Mouse (Mus musculus): ENCODE results near the gene Carnmt1. TPM values are rescaled to one million over a fixed set of nuclear protein-coding genes. Genes with fewer than 3 reads are reported as not detected.

The Carnmt1 gene
- total and polyA plus RNA-seq, 3 experiments: 13.0 to 36.4 (median 32.8) TPM

- under 1% methylated on average over 51 of the region's 51 CpGs for WGBS
- intact Hi-C loops (cut with DNase I): loop anchor here (1.0 to 5.0 kb wide), 3 partner anchors 15 to 81 kb away; partner anchors contain the start of genes Carnmt1 and D030056L22Rik
Measured at GRCm38 (mm10) chr19:18631644-18632219, 38.8 kb upstream of the Carnmt1 start, which contains the start of the genes Ostf1 and Nmrk1. TSS of gene Ostf1 (minus strand) at chr19:18631823. TSS of gene Nmrk1 (plus strand) at chr19:18631950.

GRCm38 (mm10) chr19:18632231-18633185 lies 38.1 kb upstream of the Carnmt1 start:
- H3K4me1 ChIP-seq (ENCODE audit: control insufficient read depth, insufficient read depth, low read length): peaks cover 6% of the 10 kb centered on the region
- intact Hi-C loops (cut with DNase I): loop anchor here (5.0 kb wide), 1 partner anchor 80 kb away; the partner anchor contains the start of gene D030056L22Rik
- H3K79me2 ChIP-seq (replicated peaks; ENCODE audit: control insufficient read depth, insufficient read depth, low read length): peaks cover 2% of the 10 kb centered on the region
- H3K36me3 ChIP-seq (ENCODE audit: control insufficient read depth, insufficient read depth, low read length): peaks cover 9% of the 10 kb centered on the region
- 66% methylated on average over 13 of the region's 13 CpGs for WGBS
- DNase-seq: no peak
- H3K27ac ChIP-seq: peak overlapping the region; percentile 50
- peak overlapping the region; percentile 67 for H3K4me3 ChIP-seq
- peak overlapping the region; percentile 81 for H3K9ac ChIP-seq (ENCODE audit: low read depth, low read length)
- no peaks in the 10 kb centered on the region for H3K27me3 ChIP-seq (ENCODE audit: control insufficient read depth, insufficient read depth, low read length)
- no peak for TF ChIP-seq CTCF (IDR thresholded peaks at IDR 0.05)
- no peak for TF ChIP-seq POLR2A (IDR thresholded peaks at IDR 0.05; ENCODE audit: insufficient read depth, low read depth, low read length)
- no peak for TF ChIP-seq EP300 (IDR thresholded peaks at IDR 0.05; ENCODE audit: insufficient read depth, low read depth, low read length)

More at GRCm38 (mm10) chr19:18631644-18632219, 38.8 kb upstream of the Carnmt1 start, which contains the start of the genes Ostf1 and Nmrk1:
- Histone ChIP-seq H3K4me3 (peak within 1 kb of the TSS; percentile 67), H3K27me3 (ENCODE audit: control insufficient read depth, insufficient read depth, low read length) (no peaks in the 10 kb centered on the region), H3K36me3 (ENCODE audit: control insufficient read depth, insufficient read depth, low read length) (peaks cover 9% of the 10 kb centered on the region), H3K79me2 (replicated peaks; ENCODE audit: control insufficient read depth, insufficient read depth, low read length) (peaks cover 2% of the 10 kb centered on the region), H3K4me1 (ENCODE audit: control insufficient read depth, insufficient read depth, low read length) (peaks cover 6% of the 10 kb centered on the region), H3K27ac (peak within 1 kb of the TSS; percentile 83), H3K9ac (ENCODE audit: low read depth, low read length) (peak within 1 kb of the TSS; percentile 94)
- DNase-seq: peak; percentile 98 to 100
- TF ChIP-seq CTCF (IDR thresholded peaks at IDR 0.05) (no peak), EP300 (IDR thresholded peaks at IDR 0.05; ENCODE audit: insufficient read depth, low read depth, low read length) (no peak), POLR2A (IDR thresholded peaks at IDR 0.05; ENCODE audit: insufficient read depth, low read depth, low read length) (peak; percentile 86)

- no peaks in the 10 kb centered on the region for H3K27me3 ChIP-seq (ENCODE audit: control insufficient read depth, insufficient read depth, low read length)
- no peaks in the 10 kb centered on the region; the same call in 1 of the 2 replicates for H3K4me1 ChIP-seq (ENCODE audit: control insufficient read depth, insufficient read depth, low read length)
- DNase-seq: no peak
- H3K4me3 ChIP-seq: no peak overlapping the region
- H3K27ac ChIP-seq: no peak overlapping the region
- no peak for TF ChIP-seq EP300 (IDR thresholded peaks at IDR 0.05; ENCODE audit: insufficient read depth, low read depth, low read length)
- H3K9ac ChIP-seq (ENCODE audit: low read depth, low read length): no peak overlapping the region
- WGBS: 83% methylated on average over 5 of the region's 5 CpGs
- intact Hi-C loops (cut with DNase I): loop anchor here (2.0 kb wide), 1 partner anchor 197 kb away; no protein-coding TSS in a partner anchor
- H3K36me3 ChIP-seq (ENCODE audit: control insufficient read depth, insufficient read depth, low read length): no peaks in the 10 kb centered on the region
- no peaks in the 10 kb centered on the region for H3K79me2 ChIP-seq (replicated peaks; ENCODE audit: control insufficient read depth, insufficient read depth, low read length)
Measured at GRCm38 (mm10) chr19:18637954-18638353, 32.6 kb upstream of the Carnmt1 start.

GRCm38 (mm10) chr19:18638949-18639348 lies 31.6 kb upstream of the Carnmt1 start:
- Histone ChIP-seq H3K4me1 (ENCODE audit: control insufficient read depth, insufficient read depth, low read length) (no peaks in the 10 kb centered on the region; the same call in 1 of the 2 replicates), H3K27ac (no peak overlapping the region), H3K79me2 (replicated peaks; ENCODE audit: control insufficient read depth, insufficient read depth, low read length) (no peaks in the 10 kb centered on the region), H3K36me3 (ENCODE audit: control insufficient read depth, insufficient read depth, low read length) (no peaks in the 10 kb centered on the region), H3K27me3 (ENCODE audit: control insufficient read depth, insufficient read depth, low read length) (no peaks in the 10 kb centered on the region), H3K9ac (ENCODE audit: low read depth, low read length) (no peak overlapping the region), H3K4me3 (no peak overlapping the region)
- TF ChIP-seq CTCF (IDR thresholded peaks at IDR 0.05) (no peak), EP300 (IDR thresholded peaks at IDR 0.05; ENCODE audit: insufficient read depth, low read depth, low read length) (no peak), POLR2A (IDR thresholded peaks at IDR 0.05; ENCODE audit: insufficient read depth, low read depth, low read length) (no peak)
- WGBS: 46% methylated on average over 5 of the region's 5 CpGs
- DNase-seq: no peak
- intact Hi-C loops (cut with DNase I): loop anchor here (2.0 kb wide), 1 partner anchor 196 kb away; no protein-coding TSS in a partner anchor

- TF ChIP-seq POLR2A (IDR thresholded peaks at IDR 0.05; ENCODE audit: insufficient read depth, low read depth, low read length) (no peak), CTCF (IDR thresholded peaks at IDR 0.05) (peak; percentile 83)
- intact Hi-C loops (cut with DNase I): loop anchor here (2.0 kb wide), 1 partner anchor 195 kb away; no protein-coding TSS in a partner anchor
- Histone ChIP-seq H3K4me1 (ENCODE audit: control insufficient read depth, insufficient read depth, low read length) (no peaks in the 10 kb centered on the region; the same call in 1 of the 2 replicates), H3K79me2 (replicated peaks; ENCODE audit: control insufficient read depth, insufficient read depth, low read length) (no peaks in the 10 kb centered on the region), H3K4me3 (no peak overlapping the region), H3K36me3 (ENCODE audit: control insufficient read depth, insufficient read depth, low read length) (no peaks in the 10 kb centered on the region), H3K27me3 (ENCODE audit: control insufficient read depth, insufficient read depth, low read length) (no peaks in the 10 kb centered on the region), H3K9ac (ENCODE audit: low read depth, low read length) (no peak overlapping the region), H3K27ac (no peak overlapping the region)
- DNase-seq: no peak
- WGBS: 47% methylated on average over 2 of the region's 2 CpGs
Measured at GRCm38 (mm10) chr19:18639552-18639951, 31.0 kb upstream of the Carnmt1 start.
